Mouse (Mus musculus) cortical plate, adult 2 months (tissue): ENCODE data around the gene Abca13.

Source experiments
- CTCF ChIP-seq: fragments of 200-500 bp; IDR thresholded peaks from 2 replicates; pipeline ENCODE4 v1.5.1; 2011; ENCODE audit warnings: mild to moderate bottlenecking, control low read depth, low read length; ENCODE audit not compliant: insufficient read depth; ENCODE audit errors: extremely low read depth
- POLR2A ChIP-seq: fragments of 200-500 bp; IDR thresholded peaks from 2 replicates; pipeline ENCODE4 v1.6.1; 2011; ENCODE audit warnings: mild to moderate bottlenecking, low read length, control low read depth; ENCODE audit not compliant: insufficient read depth; ENCODE audit errors: extremely low read depth

DNA sequence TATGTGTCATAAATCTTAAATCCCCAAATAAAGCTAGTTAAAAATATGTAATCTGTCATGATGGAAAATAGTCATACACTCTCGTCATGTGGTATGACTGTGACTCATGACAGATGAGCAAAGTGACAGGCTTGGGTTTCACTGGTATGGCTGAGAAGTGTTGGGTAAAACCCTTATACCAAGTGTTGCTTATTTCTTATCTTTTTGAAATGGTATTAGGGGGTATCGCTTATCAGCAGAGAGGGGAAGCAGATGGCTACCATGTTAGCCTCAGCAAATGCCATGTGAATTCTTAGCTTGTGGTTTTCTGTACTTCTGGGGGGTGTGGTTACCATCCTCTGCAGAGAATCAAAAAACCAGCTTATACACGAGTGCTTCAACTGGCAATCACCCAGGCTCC is 124.8 kb downstream of the Abca13 start:
- TF ChIP-seq POLR2A (no peak), CTCF (no peak)
